Mouse (Mus musculus) ovary, adult 18-20 months (tissue): ENCODE measurements around the gene Gramd4.
"Not testable (repeated sequence)": the region's sequence is repeated elsewhere in the genome, so short reads cannot be mapped to it uniquely, and the experiment has no call there.

Source experiments
- DNase-seq: peaks from one replicate; pipeline ENCODE4 v3.0.0; 2022; ENCODE audit warnings: low spot score, mixed read lengths

Gene Gramd4

GRCm38 (mm10) chr15:86051152-86051551, 6.3 kb upstream of the Gramd4 start:
- DNase-seq: no peak

GRCm38 (mm10) chr15:86051878-86052478, 5.5 kb upstream of the Gramd4 start:
- no peak for DNase-seq

- DNase-seq: no peak
These were observed 3.5 kb upstream of the Gramd4 start for GRCm38 (mm10) chr15:86053890-86054536.

GRCm38 (mm10) chr15:86054861-86055260, 2.6 kb upstream of the Gramd4 start:
- DNase-seq: not testable (repeated sequence)

GRCm38 (mm10) chr15:86056221-86056760, 1.2 kb upstream of the Gramd4 start:
- DNase-seq: no peak

GRCm38 (mm10) chr15:86057908-86058307, 413 bp downstream of the Gramd4 start:
- no peak for DNase-seq

- DNase-seq: peak; percentile 69
These were observed 960 bp downstream of the Gramd4 start for GRCm38 (mm10) chr15:86058394-86058915.

GRCm38 (mm10) chr15:86058931-86059834, 1.7 kb downstream of the Gramd4 start:
- DNase-seq: no peak

GRCm38 (mm10) chr15:86059835-86060380, 2.4 kb downstream of the Gramd4 start:
- DNase-seq: no peak

- no peak for DNase-seq
These were observed 3.1 kb downstream of the Gramd4 start for GRCm38 (mm10) chr15:86060581-86060980.

GRCm38 (mm10) chr15:86061221-86061620, 3.7 kb downstream of the Gramd4 start:
- no peak for DNase-seq

GRCm38 (mm10) chr15:86061848-86062481, 4.5 kb downstream of the Gramd4 start:
- no peak for DNase-seq

- DNase-seq: no peak
These were observed 6.8 kb downstream of the Gramd4 start for GRCm38 (mm10) chr15:86064191-86064849.

GRCm38 (mm10) chr15:86064850-86065229, 7.3 kb downstream of the Gramd4 start:
- no peak for DNase-seq

- DNase-seq: no peak
These were observed 7.9 kb downstream of the Gramd4 start for GRCm38 (mm10) chr15:86065367-86065766.

- no peak for DNase-seq
These were observed 9.5 kb downstream of the Gramd4 start for GRCm38 (mm10) chr15:86066836-86067580.

GRCm38 (mm10) chr15:86067581-86067910, 10.1 kb downstream of the Gramd4 start:
- no peak for DNase-seq

- no peak for DNase-seq
These were observed 10.5 kb downstream of the Gramd4 start for GRCm38 (mm10) chr15:86067941-86068495.

GRCm38 (mm10) chr15:86069011-86069791, 11.7 kb downstream of the Gramd4 start:
- DNase-seq: no peak
